Mouse (Mus musculus) kidney, adult 2 months (tissue): Measurements from ENCODE around the gene Inpp5k. TPM values are rescaled to one million over a fixed set of nuclear protein-coding genes. Genes with fewer than 3 reads are reported as not detected.

ENCODE experiments used
- DNase-seq: peaks from one replicate; pipeline ENCODE4 v3.0.0; 2021
- H3K27ac ChIP-seq: fragments of 200-500 bp; 2 replicates; pipeline ENCODE4 v1.5.1; 2012; ENCODE audit warnings: low read depth, low read length, control low read depth, inconsistent platforms; ENCODE audit not compliant: insufficient read depth
- H3K27me3 ChIP-seq: fragments of 200-500 bp; replicated peaks from 2 replicates; pipeline ENCODE4 v1.6.1; 2012; ENCODE audit warnings: mild to moderate bottlenecking, moderate library complexity, low read length, inconsistent platforms; ENCODE audit not compliant: control insufficient read depth, insufficient read depth
- H3K36me3 ChIP-seq: fragments of 200-500 bp; 2 replicates; pipeline ENCODE4 v1.6.1; 2012; ENCODE audit warnings: mild to moderate bottlenecking, moderate library complexity, low read length, inconsistent platforms; ENCODE audit not compliant: control insufficient read depth, insufficient read depth
- H3K4me1 ChIP-seq: fragments of 200-500 bp; 2 replicates; pipeline ENCODE4 v1.6.1; 2011; ENCODE audit warnings: low read length; ENCODE audit not compliant: control insufficient read depth, insufficient read depth
- H3K4me3 ChIP-seq: fragments of 200-500 bp; 2 replicates; pipeline ENCODE4 v1.5.1; 2011; ENCODE audit warnings: mild to moderate bottlenecking, low read depth, low read length, control low read depth; ENCODE audit not compliant: insufficient read depth
- CTCF ChIP-seq: fragments of 200-500 bp; conservative IDR thresholded peaks from 2 replicates; pipeline ENCODE4 v1.5.1; 2011; ENCODE audit warnings: low read depth, mild to moderate bottlenecking, control low read depth, low read length, moderate library complexity, mixed read lengths; ENCODE audit not compliant: insufficient read depth, insufficient read length
- POLR2A ChIP-seq: fragments of 200-500 bp; IDR thresholded peaks from one replicate; pipeline ENCODE4 v1.6.1; 2011; ENCODE audit warnings: low read depth, low read length, control low read depth
- WGBS: fragments of 180-500 bp; shearing (Covaris S2); methylation state at CpG from one replicate; pipeline ENCODE4 v1.1.7; 2018; 5-methylcytosine and 5-hydroxymethylcytosine counted together
- polyA plus RNA-seq: library from polyadenylated mRNA; depleted of rRNA; stranded (reverse); fragments of >200 nt; gene quantifications from 2 replicates; pipeline ENCODE4 v1.2.3, GENCODE M21; 2012

Gene Inpp5k
- polyA plus RNA-seq, 1 experiment = 71.5 TPM

DNA sequence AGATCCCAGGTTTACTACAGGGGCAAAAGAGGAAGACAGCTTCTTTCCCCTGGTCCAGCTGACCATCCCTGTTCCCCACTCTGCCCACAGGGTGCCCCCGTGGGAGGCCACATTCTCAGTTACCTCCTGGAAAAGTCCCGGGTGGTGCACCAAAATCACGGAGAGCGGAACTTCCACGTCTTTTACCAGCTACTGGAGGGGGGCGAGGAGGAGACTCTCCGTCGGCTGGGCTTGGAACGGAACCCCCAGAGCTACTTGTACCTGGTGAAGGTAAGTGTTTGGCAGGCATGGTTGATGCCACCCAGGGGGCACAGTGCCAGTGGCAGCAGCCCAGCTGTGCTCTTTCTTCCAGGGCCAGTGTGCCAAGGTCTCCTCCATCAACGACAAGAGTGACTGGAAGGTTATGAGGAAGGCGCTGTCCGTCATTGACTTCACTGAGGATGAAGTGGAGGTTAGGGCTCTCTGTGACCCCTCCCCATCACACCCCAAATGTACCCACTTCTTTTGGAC lies 29.3 kb downstream of the Inpp5k start:
- no peak for DNase-seq
- Histone ChIP-seq H3K36me3 (no peaks in the 10 kb centered on the region; the same call in 1 of the 2 replicates), H3K27me3 (no peaks in the 10 kb centered on the region), H3K27ac (no peak overlapping the region), H3K4me3 (no peak overlapping the region), H3K4me1 (peaks cover 11% of the 10 kb centered on the region)
- TF ChIP-seq CTCF (no peak), POLR2A (no peak)
- 89% methylated on average over 12 of the region's 12 CpGs for WGBS

DNA sequence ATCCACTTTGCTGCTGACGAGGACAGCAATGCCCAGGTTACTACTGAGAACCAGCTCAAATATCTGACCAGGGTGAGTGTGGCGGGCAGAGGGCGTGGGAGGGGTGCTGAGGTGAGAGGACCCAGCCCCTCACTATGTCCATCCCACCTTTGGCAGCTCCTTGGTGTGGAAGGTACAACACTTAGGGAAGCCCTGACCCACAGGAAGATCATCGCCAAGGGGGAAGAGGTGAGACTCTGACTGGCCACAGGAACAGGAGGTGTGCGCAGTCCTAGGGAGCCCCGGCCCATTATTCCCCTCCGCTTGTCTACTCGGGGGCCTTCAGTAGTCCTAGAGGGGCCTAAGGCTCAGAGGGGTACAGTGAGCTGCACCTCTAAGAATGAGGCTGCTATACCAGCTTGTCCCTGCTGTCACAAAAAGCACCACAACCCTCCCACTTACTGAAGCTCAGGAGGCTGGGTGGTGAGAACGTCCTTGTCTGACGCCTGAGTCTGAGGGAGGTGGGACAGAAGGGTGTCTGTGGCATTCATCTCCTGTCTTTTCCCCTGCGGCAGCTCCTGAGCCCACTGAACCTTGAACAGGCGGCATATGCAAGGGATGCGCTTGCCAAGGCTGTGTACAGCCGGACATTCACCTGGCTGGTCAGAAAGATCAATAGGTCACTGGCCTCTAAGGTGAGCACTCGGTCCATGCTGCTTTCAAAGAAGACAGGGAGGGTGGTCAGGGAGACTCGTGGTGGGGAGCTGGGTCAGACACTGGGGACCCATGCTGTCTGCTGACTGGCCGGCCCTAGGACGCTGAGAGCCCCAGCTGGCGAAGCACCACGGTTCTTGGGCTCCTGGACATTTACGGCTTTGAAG lies 30.4 kb downstream of the Inpp5k start:
- 77% methylated on average over 21 of the region's 21 CpGs for WGBS
- no peak overlapping the region for H3K27ac ChIP-seq
- TF ChIP-seq POLR2A (no peak), CTCF (no peak)
- no peaks in the 10 kb centered on the region for H3K27me3 ChIP-seq
- no peak for DNase-seq
- 0 out of 2 replicates have a peak, but pooled peaks cover 9% of the 10 kb centered on the region for H3K4me1 ChIP-seq
- no peaks in the 10 kb centered on the region; the same call in 1 of the 2 replicates for H3K36me3 ChIP-seq
- H3K4me3 ChIP-seq = no peak overlapping the region

DNA sequence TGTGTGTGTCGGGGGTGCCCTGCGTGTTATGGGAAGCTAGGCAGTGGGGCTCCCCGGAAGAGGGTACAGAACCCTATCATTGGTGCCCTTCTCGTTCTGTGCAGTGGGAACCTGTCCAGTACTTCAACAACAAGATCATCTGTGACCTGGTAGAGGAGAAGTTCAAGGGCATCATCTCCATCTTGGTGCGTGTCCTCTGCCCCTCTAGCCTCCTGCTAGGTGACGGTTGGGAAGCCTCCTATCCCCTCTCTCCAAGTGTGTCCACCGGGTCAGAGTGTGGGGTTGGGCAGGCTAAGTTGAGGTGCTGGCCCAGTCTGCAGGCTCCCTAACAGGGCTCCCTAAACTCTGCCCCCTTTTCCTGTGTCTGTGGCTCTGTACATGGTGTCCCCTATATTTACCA lies 31.3 kb downstream of the Inpp5k start:
- H3K27me3 ChIP-seq = no peaks in the 10 kb centered on the region
- TF ChIP-seq CTCF = no peak
- TF ChIP-seq POLR2A = no peak
- H3K36me3 ChIP-seq = no peaks in the 10 kb centered on the region; the same call in 1 of the 2 replicates
- H3K27ac ChIP-seq = no peak overlapping the region
- H3K4me1 ChIP-seq = 0 out of 2 replicates have a peak, but pooled peaks cover 2% of the 10 kb centered on the region
- H3K4me3 ChIP-seq = no peak overlapping the region
- 92% methylated on average over 7 of the region's 7 CpGs for WGBS
- DNase-seq = no peak

DNA sequence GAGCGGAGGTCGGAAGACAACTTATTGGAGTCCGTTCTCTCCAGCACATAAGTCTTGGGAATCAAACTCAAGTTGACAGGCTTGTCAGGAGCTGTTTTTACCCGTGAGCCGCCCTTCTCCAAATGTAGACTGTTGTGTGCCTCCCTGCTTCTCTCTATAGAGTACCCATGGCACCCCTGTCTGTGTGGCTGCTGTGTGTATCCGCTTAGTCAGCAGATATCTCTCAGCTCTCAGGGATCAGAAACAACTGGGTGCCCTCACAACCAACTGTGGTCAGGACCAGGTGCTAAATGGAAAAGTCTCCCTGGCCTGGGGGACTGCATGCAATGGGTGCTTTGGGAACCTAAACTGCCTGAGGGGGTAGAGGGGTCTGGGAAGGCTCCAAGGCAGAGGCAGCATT lies 35.5 kb downstream of the Inpp5k start:
- Histone ChIP-seq H3K4me3 (no peak overlapping the region), H3K27me3 (no peaks in the 10 kb centered on the region), H3K36me3 (peaks cover 6% of the 10 kb centered on the region), H3K27ac (no peak overlapping the region), H3K4me1 (no peaks in the 10 kb centered on the region)
- TF ChIP-seq CTCF (no peak), POLR2A (no peak)
- WGBS = 97% methylated on average over 6 of the region's 6 CpGs
- DNase-seq = no peak

DNA sequence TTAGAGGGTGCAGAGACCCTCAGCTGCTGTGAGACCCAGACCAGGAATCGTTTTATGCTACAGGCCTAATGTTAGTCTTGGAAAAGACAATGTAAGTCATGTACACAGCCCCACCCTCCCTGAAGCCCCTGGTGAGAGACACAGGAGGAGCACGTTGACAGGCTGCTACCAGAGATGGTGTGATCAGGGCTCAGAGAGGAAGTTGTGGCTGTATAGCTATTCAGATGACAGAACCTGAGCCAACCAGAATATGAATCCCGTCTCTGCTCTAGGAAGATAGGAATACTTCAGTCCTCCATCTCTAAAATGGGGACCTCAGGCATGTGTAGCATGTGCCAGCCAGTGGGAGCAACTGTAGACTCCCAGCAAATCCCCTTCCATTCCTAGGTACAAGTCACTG lies 37.8 kb downstream of the Inpp5k start:
- WGBS = 83% methylated on average over 3 of the region's 3 CpGs
- peaks cover 7% of the 10 kb centered on the region for H3K36me3 ChIP-seq
- H3K27me3 ChIP-seq = no peaks in the 10 kb centered on the region
- DNase-seq = no peak
- H3K27ac ChIP-seq = no peak overlapping the region
- H3K4me3 ChIP-seq = no peak overlapping the region
- no peak for TF ChIP-seq CTCF
- TF ChIP-seq POLR2A = no peak
- H3K4me1 ChIP-seq = no peaks in the 10 kb centered on the region

DNA sequence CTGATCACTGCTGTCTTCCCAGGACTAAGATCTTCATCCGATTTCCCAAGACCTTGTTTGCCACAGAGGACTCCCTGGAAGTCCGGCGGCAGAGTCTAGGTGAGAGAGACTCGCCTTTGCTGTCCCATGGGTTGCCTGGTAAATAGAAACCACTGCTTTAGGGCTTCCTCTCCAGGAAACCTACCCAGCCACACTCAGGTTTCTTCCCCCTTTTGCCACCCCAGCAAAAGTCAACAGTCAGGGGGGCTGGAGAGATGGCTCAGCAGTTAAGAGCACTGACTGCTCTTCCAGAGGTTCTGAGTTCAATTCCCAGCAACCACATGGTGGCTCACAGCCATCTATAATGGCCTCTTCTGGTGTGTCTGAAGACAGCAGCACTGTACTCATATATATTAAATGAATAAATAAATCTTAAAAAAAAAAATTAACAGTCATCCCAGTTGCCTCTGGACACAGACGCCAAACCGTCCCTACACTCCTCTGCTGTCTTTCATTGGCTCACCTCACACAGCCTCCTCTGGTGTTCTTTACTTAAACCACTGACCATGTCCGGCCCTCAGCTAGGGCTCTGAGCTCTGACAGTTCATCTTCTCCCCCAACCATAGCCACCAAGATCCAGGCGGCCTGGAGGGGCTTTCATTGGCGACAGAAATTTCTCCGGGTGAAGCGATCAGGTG lies 38.5 kb downstream of the Inpp5k start:
- Histone ChIP-seq H3K4me3 (no peak overlapping the region), H3K27ac (no peak overlapping the region), H3K4me1 (no peaks in the 10 kb centered on the region), H3K36me3 (peaks cover 7% of the 10 kb centered on the region), H3K27me3 (no peaks in the 10 kb centered on the region)
- DNase-seq = no peak
- TF ChIP-seq POLR2A (no peak), CTCF (no peak)
- WGBS = 91% methylated on average over 11 of the region's 11 CpGs

DNA sequence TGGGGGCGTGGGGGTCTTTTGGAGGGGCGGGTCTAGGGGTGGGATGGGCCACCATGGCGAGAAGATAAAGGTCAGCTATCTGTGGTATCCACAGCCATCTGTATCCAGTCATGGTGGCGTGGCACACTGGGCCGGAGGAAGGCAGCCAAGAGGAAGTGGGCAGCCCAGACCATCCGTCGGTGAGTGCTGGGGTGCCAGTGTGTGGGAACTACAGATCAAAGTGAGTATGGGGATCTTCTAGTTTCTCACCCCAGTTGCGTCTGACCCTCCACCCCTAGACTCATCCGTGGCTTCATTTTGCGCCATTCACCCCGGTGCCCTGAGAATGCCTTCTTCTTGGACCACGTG lies 39.0 kb downstream of the Inpp5k start:
- Histone ChIP-seq H3K27me3 (no peaks in the 10 kb centered on the region), H3K27ac (no peak overlapping the region), H3K4me1 (no peaks in the 10 kb centered on the region), H3K36me3 (peaks cover 7% of the 10 kb centered on the region), H3K4me3 (no peak overlapping the region)
- WGBS = 90% methylated on average over 12 of the region's 12 CpGs
- TF ChIP-seq POLR2A = no peak
- TF ChIP-seq CTCF = no peak
- no peak for DNase-seq
